Mouse (Mus musculus) granulocyte monocyte progenitor cell, adult 5-6 weeks (primary cell): ENCODE measurements around the gene Wfdc12. TPM values are rescaled to one million over a fixed set of nuclear protein-coding genes. Genes with fewer than 3 reads are reported as not detected.
"Not testable (repeated sequence)": the region's sequence is repeated elsewhere in the genome, so short reads cannot be mapped to it uniquely, and the experiment has no call there.

Experiments used
- ATAC-seq: replicated peaks from 2 replicates; pipeline ENCODE4 v1.8.0; 2016; ENCODE audit warnings: mild to moderate bottlenecking, moderate TSS enrichment, inconsistent platforms; ENCODE audit not compliant: poor library complexity, severe bottlenecking
- total RNA-seq, 2 experiments: library from RNA; stranded (forward) in 1 of 2; stranded (reverse) in 1 of 2; fragments of 200-712, 200-1000 nt in 1 of 2; fragments of >200 nt in 1 of 2; fragmentation: Nextera tagmentation in 1 of 2; gene quantifications; 2 replicates each; pipeline ENCODE4 v1.2.3; 2014 to 2017

The Wfdc12 gene
- not detected in 2 replicates for total RNA-seq (2014; fragmentation: Nextera tagmentation)
- 0.88 TPM in 1 of 2 replicates, not detected in the other for total RNA-seq (2017)

- ATAC-seq: no peak
Measured at GRCm38 (mm10) chr2:164190576-164190975, at the start of gene Wfdc12. Wfdc12 (minus strand) TSS chr2:164190608.

GRCm38 (mm10) chr2:164238366-164238765 is 48.0 kb upstream of the Wfdc12 start, which contains the start of gene Svs2:
Svs2 (minus strand) TSS chr2:164238466.
- no peak for ATAC-seq

GRCm38 (mm10) chr2:164232671-164233070 is 42.3 kb upstream of the Wfdc12 start:
- ATAC-seq: no peak

GRCm38 (mm10) chr2:164228361-164229070 is 38.1 kb upstream of the Wfdc12 start:
- no peak for ATAC-seq

- ATAC-seq: no peak
Measured at GRCm38 (mm10) chr2:164221522-164221921, 31.1 kb upstream of the Wfdc12 start, which contains the start of gene Wfdc15b. Wfdc15b (minus strand) TSS chr2:164221660.

- ATAC-seq: no peak
Measured at GRCm38 (mm10) chr2:164219295-164219694, 28.9 kb upstream of the Wfdc12 start.

GRCm38 (mm10) chr2:164212711-164213110 is 22.3 kb upstream of the Wfdc12 start:
- ATAC-seq: no peak

GRCm38 (mm10) chr2:164210892-164211291 is 20.5 kb upstream of the Wfdc12 start:
- no peak for ATAC-seq

GRCm38 (mm10) chr2:164206676-164207075 is 16.3 kb upstream of the Wfdc12 start:
- ATAC-seq: no peak

- ATAC-seq: not testable (repeated sequence)
Measured at GRCm38 (mm10) chr2:164206011-164206410, 15.6 kb upstream of the Wfdc12 start.

- ATAC-seq: no peak
Measured at GRCm38 (mm10) chr2:164199626-164200327, 9.4 kb upstream of the Wfdc12 start, which contains the start of gene Wfdc15a. Wfdc15a (minus strand) TSS chr2:164200130.

- no peak for ATAC-seq
Measured at GRCm38 (mm10) chr2:164196700-164196990, 6.2 kb upstream of the Wfdc12 start.

GRCm38 (mm10) chr2:164195971-164196699 is 5.7 kb upstream of the Wfdc12 start:
- no peak for ATAC-seq

GRCm38 (mm10) chr2:164194959-164195630 is 4.7 kb upstream of the Wfdc12 start:
- ATAC-seq: no peak

- no peak for ATAC-seq
Measured at GRCm38 (mm10) chr2:164192279-164192678, 1.9 kb upstream of the Wfdc12 start.

- ATAC-seq: peak; percentile 92
Measured at GRCm38 (mm10) chr2:164188722-164189121, 1.7 kb downstream of the Wfdc12 start.

GRCm38 (mm10) chr2:164184145-164184719 is 6.2 kb downstream of the Wfdc12 start:
- no peak for ATAC-seq

- ATAC-seq: no peak
Measured at GRCm38 (mm10) chr2:164183340-164183739, 7.1 kb downstream of the Wfdc12 start.

- ATAC-seq: no peak
Measured at GRCm38 (mm10) chr2:164182692-164183255, 7.6 kb downstream of the Wfdc12 start, which contains the start of gene Wfdc5. Wfdc5 (minus strand) TSS chr2:164182742.

- no peak for ATAC-seq
Measured at GRCm38 (mm10) chr2:164180770-164181169, 9.6 kb downstream of the Wfdc12 start.
